Mouse (Mus musculus) thymus, adult 18-20 months (tissue): ENCODE data around the gene Maml3.

Experiments used
- DNase-seq, 2 experiments: peaks; one replicate each; pipeline ENCODE4 v3.0.0; 2022; ENCODE audit warnings: mixed read lengths in 2 of 2

The Maml3 gene

GRCm38 (mm10) chr3:52104636-52105151 is at the start of gene Maml3:
TSS of gene Maml3 (minus strand) at chr3:52105076.
- DNase-seq, result peak; percentile 86 to 88

- no peak for DNase-seq
Observed at GRCm38 (mm10) chr3:52151155-52151554, 46.3 kb upstream of the Maml3 start.

DNA sequence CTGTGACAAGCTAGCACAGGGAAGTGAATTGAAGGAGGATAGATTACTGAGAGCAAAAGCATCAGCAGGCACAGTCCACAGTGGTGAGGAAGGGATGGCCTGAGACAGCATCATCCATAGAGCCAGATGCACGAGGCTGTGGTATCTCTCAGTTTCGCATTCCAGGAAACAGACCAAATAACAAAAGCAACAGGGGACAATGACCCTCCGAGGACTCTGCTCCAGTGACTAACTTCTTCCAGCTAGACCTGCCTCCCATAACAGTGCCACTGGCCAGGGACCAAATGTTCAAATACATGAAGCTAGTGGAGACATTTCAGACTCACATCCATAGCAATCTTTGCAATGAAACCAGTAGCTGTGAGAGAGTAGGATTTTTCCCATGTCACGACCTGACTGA is 43.4 kb upstream of the Maml3 start:
- no peak for DNase-seq

GRCm38 (mm10) chr3:52144776-52145460 is 40.0 kb upstream of the Maml3 start:
- no peak for DNase-seq

GRCm38 (mm10) chr3:52143017-52143416 is 38.1 kb upstream of the Maml3 start:
- no peak for DNase-seq

DNA sequence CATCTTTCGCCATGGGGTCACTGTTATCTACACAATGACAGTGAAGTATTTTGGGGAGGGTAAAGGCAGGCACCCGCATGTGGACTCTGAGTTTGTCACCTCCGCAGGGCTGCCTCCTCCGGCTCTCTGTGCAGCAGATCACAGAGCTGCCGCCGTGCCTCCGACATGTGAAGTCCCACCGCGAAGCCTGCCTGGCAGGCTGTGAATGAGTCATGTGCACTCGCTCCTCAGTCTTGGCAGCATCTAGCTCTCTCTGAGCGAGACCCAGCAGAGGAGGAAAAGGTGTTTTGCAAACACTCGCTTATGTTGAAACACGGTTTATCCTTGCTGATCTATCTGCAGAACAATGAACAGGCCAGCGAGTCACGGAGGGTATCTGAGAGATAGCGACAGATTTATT is 35.3 kb upstream of the Maml3 start:
- DNase-seq, result no peak

DNA sequence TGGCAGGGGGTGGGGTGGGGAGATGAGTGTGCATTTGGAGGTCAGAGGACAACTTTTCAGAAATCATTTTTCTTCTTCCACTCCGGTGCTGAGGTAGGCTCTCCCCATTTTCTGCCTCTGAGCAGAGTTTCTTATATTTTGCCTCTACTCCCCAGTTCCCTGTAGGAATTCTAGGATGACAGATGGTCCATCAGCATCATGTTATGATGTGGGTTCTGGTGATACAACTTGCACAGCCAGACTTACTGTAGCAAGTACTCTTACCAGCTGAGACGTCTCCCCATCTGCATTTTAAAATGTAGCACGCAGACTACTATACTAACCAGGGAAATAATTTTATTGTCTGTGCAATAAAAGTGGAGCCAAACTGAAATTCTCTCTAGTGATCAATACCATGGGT is 20.5 kb upstream of the Maml3 start:
- DNase-seq, result no peak

DNA sequence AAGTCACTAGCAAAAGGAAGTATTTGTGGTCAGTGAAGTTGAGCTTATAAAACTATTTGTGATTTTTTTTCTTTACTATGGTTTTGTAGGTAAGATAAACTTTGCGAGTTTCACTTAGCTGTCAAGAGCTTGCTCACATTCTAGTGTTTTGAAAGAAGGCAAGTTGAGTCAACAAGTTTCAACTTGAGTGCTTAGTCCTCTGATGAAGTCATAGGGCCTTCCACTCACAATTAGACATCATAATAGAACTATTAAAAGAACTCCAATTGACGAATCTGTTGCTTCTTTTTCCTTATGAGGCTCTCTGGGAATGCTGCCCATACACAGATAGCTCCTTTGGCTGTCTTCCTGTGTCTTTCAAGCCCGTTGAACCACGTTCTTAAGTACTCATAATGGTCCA is 16.0 kb upstream of the Maml3 start:
- DNase-seq, result no peak

- no peak for DNase-seq
Observed at GRCm38 (mm10) chr3:52119216-52119615, 14.3 kb upstream of the Maml3 start.

GRCm38 (mm10) chr3:52115421-52115820 is 10.5 kb upstream of the Maml3 start:
- no peak for DNase-seq

- no peak for DNase-seq
Observed at GRCm38 (mm10) chr3:52108027-52108426, 3.2 kb upstream of the Maml3 start.

DNA sequence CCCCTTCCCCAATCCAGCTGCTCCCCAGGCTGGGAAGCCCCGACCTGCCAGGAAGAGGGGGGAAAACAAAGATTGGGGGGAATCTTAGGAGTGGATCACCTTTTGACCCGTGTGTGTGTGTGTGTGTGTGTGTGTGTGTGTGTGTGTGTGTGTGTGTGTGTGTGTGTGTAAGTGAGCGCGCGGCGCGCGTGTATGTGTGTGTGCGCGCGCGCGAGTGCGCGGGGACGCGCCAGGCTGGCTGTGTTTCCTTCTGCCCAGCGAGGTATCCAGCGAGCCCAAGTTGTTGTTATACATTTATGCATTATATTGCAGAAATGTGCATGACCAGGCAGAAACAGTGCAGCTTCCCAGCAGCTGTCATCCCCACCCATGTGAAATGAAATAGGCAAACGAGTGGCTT is 280 bp upstream of the Maml3 start:
- peak in 1 of 2 experiments; percentile 39 for DNase-seq

DNA sequence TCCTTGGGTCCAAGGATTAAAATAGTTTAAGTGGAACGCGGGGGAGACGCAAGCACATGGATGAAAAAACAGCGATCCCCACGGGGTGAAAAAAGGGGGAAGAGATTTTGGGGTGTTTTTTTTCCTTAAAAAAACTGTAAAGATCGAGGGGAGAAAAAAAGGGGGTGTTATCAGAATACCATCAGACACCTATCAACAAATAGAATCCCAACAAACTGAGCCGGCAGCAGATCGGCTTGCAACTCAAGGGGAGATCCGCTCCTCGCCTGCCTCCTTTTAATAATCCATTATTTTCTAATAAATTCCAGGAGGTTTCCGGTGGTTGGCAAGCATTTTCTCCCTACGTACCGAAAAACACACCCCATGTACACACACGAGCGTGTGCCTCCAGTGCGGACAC is 668 bp downstream of the Maml3 start:
- DNase-seq, result no peak

DNA sequence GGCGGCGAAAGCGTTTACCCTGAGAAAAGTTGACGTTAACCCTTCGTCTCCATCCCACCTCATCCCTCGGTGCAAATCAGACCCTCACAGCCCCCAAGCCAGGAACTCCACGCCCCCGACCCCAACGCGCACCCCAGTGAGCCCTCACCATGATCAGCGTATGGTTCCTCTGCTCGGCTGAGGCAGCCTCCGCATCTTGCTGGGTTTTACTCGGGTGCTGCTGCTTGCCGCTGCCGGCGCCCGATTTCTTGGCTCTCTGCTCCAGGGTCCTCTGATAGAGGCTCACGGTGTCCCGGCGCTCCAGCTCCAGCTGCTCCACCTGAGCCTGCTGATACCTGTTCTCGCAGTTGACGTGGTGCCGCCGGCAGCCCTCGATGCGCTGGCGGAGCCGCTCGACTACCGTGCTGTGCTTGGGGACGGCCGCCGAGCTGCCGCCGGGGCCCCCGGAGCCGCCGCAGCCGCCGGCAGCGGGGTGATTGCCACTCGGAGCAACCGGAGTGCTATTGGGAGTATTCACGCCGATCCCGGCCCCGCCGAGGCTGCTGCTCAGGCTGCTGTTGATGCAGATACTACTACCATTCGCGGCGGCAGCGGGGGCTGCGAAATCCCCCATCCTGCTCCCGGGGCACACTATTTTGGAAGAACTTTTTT is 1.2 kb downstream of the Maml3 start:
- DNase-seq, result peak; percentile 45 to 47

DNA sequence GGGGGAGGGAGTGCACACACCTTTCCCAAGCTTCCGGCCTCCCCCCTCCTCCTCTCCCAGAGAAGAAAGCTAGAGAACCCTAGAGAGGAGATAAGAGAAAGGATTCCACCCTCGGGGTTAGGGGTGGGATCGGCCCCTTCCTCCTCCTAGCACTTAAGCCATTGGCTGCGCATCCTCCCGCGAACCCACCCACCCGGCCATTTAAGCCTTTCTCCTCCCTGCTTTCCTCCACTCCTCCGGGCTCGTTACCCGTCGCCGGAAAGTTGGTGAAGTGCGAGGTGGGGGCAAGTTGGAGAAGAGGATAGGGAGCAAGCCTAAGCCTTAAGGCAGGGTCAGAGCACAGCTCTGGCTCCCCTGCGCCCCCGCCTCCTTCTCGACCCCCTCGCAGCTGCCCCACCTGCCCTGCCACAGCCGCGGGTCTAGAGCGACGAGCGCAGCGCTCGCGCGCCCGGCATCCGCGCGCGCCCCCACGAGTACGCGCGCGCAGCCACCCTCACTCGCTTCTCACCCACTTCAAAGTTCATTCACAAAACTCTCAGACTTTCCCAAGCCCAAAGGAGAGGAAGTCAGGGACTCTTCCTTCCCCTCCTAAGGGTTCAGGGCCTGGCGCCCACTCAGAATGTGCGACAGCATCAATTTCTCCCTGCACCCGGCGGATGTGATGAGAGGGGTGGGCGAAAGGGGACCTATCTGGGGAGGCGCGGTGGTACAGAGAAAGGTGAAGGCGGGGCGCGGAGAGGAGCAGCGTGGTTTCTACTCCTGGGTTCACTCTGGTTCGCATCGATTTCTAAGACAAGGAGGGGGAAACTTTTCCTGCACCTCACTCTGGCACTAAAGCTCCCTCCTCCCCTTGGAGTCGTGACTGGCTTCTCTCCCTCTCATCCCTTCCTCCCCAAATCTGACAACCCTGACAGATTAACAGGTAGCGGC is 2.0 kb downstream of the Maml3 start:
- DNase-seq, result peak; percentile 67 to 74

DNA sequence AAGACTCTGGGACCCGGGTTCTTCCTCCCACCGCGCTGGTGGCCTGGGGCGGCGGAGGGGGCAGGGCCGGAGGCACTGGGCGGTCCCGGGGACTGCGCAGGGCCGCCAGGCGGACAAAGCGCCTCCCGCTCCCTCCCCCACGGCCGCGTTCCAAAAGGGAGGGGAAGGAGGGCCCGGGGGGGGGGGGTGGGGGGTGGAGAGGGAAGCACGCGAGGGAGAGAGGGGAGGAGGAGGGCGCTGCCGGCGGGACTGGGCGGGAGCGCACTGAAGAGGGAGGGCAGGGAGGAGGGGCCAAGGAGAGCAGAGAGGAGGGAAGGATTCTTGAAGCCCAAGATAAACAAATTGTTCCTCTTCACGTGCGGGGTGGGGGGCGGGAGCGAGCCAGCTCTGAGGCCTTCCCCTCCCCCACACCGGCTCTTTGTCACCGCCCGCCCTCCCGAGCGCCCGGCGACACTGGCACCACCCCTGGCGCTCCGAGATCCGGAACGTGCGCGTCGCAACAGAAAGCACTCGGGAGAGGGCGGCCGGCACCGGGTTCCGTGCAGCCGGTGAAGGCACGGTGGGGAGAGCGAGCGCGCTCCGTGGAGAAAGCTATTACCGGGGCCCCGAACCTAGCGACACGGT is 2.8 kb downstream of the Maml3 start:
- peak; percentile 74 to 84 for DNase-seq

- peak in 1 of 2 experiments; percentile 74 for DNase-seq
Observed at GRCm38 (mm10) chr3:52101401-52101976, 3.4 kb downstream of the Maml3 start.

- no peak for DNase-seq
Observed at GRCm38 (mm10) chr3:52100926-52101325, 4.0 kb downstream of the Maml3 start.

DNA sequence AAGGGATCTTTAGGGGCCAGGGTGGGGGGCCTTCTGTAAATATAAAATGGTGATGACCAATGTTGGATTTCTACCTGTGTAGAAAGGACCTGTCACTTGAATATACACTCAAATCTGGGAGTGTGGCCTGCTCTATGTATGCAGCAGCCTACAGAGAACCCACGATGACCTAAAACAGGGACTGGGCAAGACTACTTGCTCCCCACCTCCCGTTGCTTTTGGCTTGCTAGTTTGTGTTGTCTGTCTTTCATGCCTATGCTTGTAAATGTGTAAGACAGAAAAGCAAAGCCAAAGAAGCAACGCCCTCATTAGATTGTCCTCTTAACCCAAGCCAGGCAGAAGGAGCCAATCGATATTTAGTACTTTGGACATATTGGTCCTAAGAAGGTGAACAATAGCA is 4.6 kb downstream of the Maml3 start:
- no peak for DNase-seq

GRCm38 (mm10) chr3:52099286-52099685 is 5.6 kb downstream of the Maml3 start:
- DNase-seq, result no peak

DNA sequence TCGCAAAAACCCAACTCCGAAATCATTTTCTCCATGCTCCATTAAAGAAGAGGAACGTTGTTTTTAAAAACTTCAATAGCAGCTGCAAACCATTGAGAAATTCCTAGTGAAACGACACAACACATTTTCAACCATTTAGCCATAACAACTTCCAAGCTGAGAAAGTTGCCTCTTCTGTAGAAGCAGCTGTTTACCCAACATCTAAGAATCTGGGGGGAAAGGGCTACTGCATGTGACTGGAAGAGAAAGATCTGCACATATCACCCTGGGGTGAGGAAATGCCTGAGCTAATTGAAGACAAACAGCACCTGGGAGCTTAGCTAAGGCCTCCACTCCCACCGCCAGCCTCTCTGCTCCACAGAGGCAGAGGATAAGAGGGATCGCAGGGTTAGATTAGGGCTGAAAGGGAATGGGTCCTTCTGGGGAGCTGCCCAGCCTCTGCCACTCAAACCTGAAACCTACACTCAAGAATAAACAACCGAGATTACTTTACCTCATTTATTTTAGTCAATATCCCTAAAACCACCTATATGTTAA is 13.5 kb downstream of the Maml3 start:
- DNase-seq, result no peak

DNA sequence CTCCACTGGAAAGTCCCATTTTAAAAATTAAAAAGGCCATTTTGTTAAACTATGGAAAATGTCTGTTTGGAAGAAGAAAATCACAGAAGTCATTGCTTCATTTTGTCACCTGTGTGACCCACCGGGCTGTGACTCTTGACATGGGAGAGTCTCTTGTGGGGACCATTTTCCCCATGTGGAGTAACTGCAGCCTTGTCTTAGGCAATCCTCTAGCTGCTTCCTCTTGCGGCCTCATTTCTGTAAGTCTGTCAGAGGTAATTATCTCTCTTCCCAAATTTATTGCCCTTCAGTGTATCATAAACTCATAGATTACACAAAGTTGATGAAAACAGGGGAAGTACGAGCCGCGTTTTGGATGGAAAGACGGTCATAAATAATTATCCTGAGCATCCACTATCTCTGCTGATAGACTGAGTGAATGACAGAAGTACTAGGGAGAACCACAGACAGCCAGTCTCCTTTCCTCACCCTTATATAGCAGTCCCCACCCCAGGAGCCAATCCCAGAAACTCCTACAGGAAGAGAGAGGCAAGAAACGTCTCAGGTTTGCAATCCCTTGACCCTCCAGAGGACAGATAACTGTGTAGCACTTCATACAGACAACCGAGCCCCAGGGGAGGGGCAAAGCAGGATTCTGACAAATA is 14.5 kb downstream of the Maml3 start:
- no peak for DNase-seq
